Mouse (Mus musculus) testis, adult 2 months (tissue): ENCODE measurements around the gene Ankrd33.

Source experiments
- CTCF ChIP-seq: fragments of 200-500 bp; IDR thresholded peaks from 2 replicates; pipeline ENCODE4 v1.5.1; 2012; ENCODE audit warnings: low read depth, mild to moderate bottlenecking, inconsistent platforms, low read length, moderate library complexity; ENCODE audit not compliant: control insufficient read depth, insufficient read depth, insufficient replicate concordance
- POLR2A ChIP-seq: fragments of 200-500 bp; IDR thresholded peaks from 2 replicates; pipeline ENCODE4 v1.6.1; 2012; ENCODE audit warnings: low read depth, mild to moderate bottlenecking, inconsistent platforms, low read length, moderate library complexity; ENCODE audit not compliant: control insufficient read depth

- no peak for TF ChIP-seq POLR2A
- no peak for TF ChIP-seq CTCF
Observed at GRCm38 (mm10) chr15:101165658-101166437, 50.3 kb downstream of the Ankrd33 start.
